ENCODE assay signal across 24 mouse cellular contexts in genomic region chr19:56992978-56993545, GRCm38 (mm10). TPM values are rescaled to one million over a fixed set of nuclear protein-coding genes. Genes with fewer than 3 reads are reported as not detected.
DNase-seq lines count a peak whose midpoint lies in the region; ATAC-seq and TF ChIP-seq lines count a peak whose summit lies in the region.
"Had no signal": no experiment of that assay in that cellular context is flagged by ENCODE, and none has a peak within 500 bp of the region (broad histone marks: within the 10 kb centered on the region; RNA-seq: fewer than 3 reads in every experiment).

No protein-coding gene starts in this region.

- H3K4me1 ChIP-seq in kidney, adult 2 months (ENCODE audit: control insufficient read depth, insufficient read depth, low read length): peaks cover 35% of the 10 kb centered on the region

- no peaks in the 10 kb centered on the region for H3K36me3 ChIP-seq in kidney, adult 2 months (ENCODE audit: control insufficient read depth, insufficient read depth, low read length)
- H3K36me3 ChIP-seq in myocyte (ENCODE audit: control insufficient read depth, insufficient read depth): no peaks in the 10 kb centered on the region
- H3K36me3 ChIP-seq: embryonic facial prominence, embryonic 12.5 days; embryonic facial prominence, embryonic 15.5 days; hindbrain, embryonic 10.5 days; hindbrain, embryonic 13.5 days; intestine, embryonic 15.5 days had no signal

- no peak overlapping the region for H3ac ChIP-seq in myocyte (ENCODE audit: control insufficient read depth, insufficient read length)

- 0 out of 2 replicates have a peak overlapping the region, but pooled peaks have one; percentile 7 for H3K27ac ChIP-seq in gastrocnemius, adult 2 months
- no peak overlapping the region; the same call in 1 of the 2 replicates for H3K27ac ChIP-seq in kidney, adult 2 months (ENCODE audit: insufficient read depth, low read depth, low read length)
- H3K27ac ChIP-seq: embryonic facial prominence, embryonic 12.5 days; embryonic facial prominence, embryonic 15.5 days; hindbrain, embryonic 10.5 days; hindbrain, embryonic 13.5 days; intestine, embryonic 15.5 days had no signal

- no peak for ATAC-seq in megakaryocyte-erythroid progenitor cell, adult 5-6 weeks (replicated peaks; ENCODE audit: low FRiP score, low TSS enrichment, poor library complexity, severe bottlenecking)
- ATAC-seq: activated CD4-positive, CD25-positive, alpha-beta regulatory T cell, adult 4 months; forebrain, embryonic 14.5 days; forebrain, postnatal 0 days; hindbrain, embryonic 16.5 days; intestine, embryonic 15.5 days had no signal

- TF ChIP-seq POLR2A in kidney, adult 2 months (IDR thresholded peaks at IDR 0.05; ENCODE audit: low read depth, low read length): no peak
- TF ChIP-seq POLR2A in myocyte (IDR thresholded peaks at IDR 0.05; ENCODE audit: insufficient read length, low read depth): no peak

- intact Hi-C loops in gastrocnemius, adult 2 months (cut with DNase I): no loop called here
- intact Hi-C loops in gastrocnemius, postnatal 14 days (cut with DNase I; ENCODE audit: low total_unique reads): no loop called here

- H3K4me3 ChIP-seq in gastrocnemius, adult 2 months: no peak overlapping the region
- no peak overlapping the region for H3K4me3 ChIP-seq in kidney, adult 2 months (ENCODE audit: insufficient read depth, low read depth, low read length)
- H3K4me3 ChIP-seq in myocyte: no peak overlapping the region
- H3K4me3 ChIP-seq: embryonic facial prominence, embryonic 12.5 days; embryonic facial prominence, embryonic 15.5 days; hindbrain, embryonic 10.5 days; hindbrain, embryonic 13.5 days; intestine, embryonic 15.5 days had no signal

- 57% methylated on average over 8 of the region's 8 CpGs for WGBS in kidney, adult 2 months

- H3K79me2 ChIP-seq in myocyte (ENCODE audit: control insufficient read depth, insufficient read depth): no peaks in the 10 kb centered on the region

- no peaks in the 10 kb centered on the region for H3K27me3 ChIP-seq in kidney, adult 2 months (replicated peaks; ENCODE audit: control insufficient read depth, insufficient read depth, low read length)
- H3K27me3 ChIP-seq in myocyte (ENCODE audit: control insufficient read depth, insufficient read depth, insufficient read length): no peaks in the 10 kb centered on the region
- H3K27me3 ChIP-seq: embryonic facial prominence, embryonic 12.5 days; embryonic facial prominence, embryonic 15.5 days; intestine, embryonic 15.5 days had no signal

- peak; percentile 71 to 89 for DNase-seq in adrenal gland, adult (ENCODE audit: inconsistent age in 2 of 2, low spot score in 1 of 2)
- no peak for DNase-seq in adrenal gland, adult 18-20 months (ENCODE audit: low spot score in 2 of 2)
- DNase-seq in gastrocnemius, adult 2 months: no peak
- DNase-seq in gastrocnemius, postnatal 14 days: no peak
- DNase-seq in kidney, postnatal 14 days: peak; percentile 24
- DNase-seq in kidney, adult 2 months: no peak
- DNase-seq: cerebellum, adult 11 months; cerebellum, adult 9-11 months; forebrain, postnatal 0 days; gastrocnemius, postnatal 36 days; heart, postnatal 36 days had no signal

- no peak for TF ChIP-seq CTCF in gastrocnemius, adult 2 months (IDR thresholded peaks at IDR 0.05)
- no peak for TF ChIP-seq CTCF in kidney, adult 2 months (conservative IDR thresholded peaks at IDR 0.05; ENCODE audit: insufficient read depth, insufficient read length, low read depth, low read length)

- peak overlapping the region; percentile 37 for H3K4me2 ChIP-seq in myocyte (ENCODE audit: low read depth)
- H3K4me2 ChIP-seq: embryonic facial prominence, embryonic 12.5 days; embryonic facial prominence, embryonic 15.5 days; heart, embryonic 11.5 days; hindbrain, embryonic 13.5 days; intestine, embryonic 15.5 days had no signal

TF ChIP-seq in myocyte, 11 proteins besides CTCF, POLR2A, EP300 and RAD21:
- no peak for TF ChIP-seq POLR2AphosphoS2 (IDR thresholded peaks at IDR 0.05; ENCODE audit: insufficient read length, low read depth)
- no peak for TF ChIP-seq SRF (IDR thresholded peaks at IDR 0.05; ENCODE audit: control insufficient read depth, insufficient read length, low read depth)
- TF ChIP-seq USF1 (IDR thresholded peaks at IDR 0.05; ENCODE audit: low read depth): no peak
- TF ChIP-seq E2F4 (IDR thresholded peaks at IDR 0.05; ENCODE audit: insufficient read depth): no peak
- TF ChIP-seq CEBPB (IDR thresholded peaks at IDR 0.05; ENCODE audit: insufficient read depth, poor library complexity, severe bottlenecking): no peak
TF ChIP-seq in myocyte: peak in this region for 0.

RNA-seq across cellular contexts. Expression of gene Afap1l2, which starts 15.0 kb away (rescaled TPM):
- 10 to 100 TPM; 36.0 to 43.6 TPM for total RNA-seq in adrenal gland, adult 18-20 months (2021)
- total RNA-seq in gastrocnemius, adult 2 months (2021): 1 to 10 TPM; 1.6 TPM
- total RNA-seq in gastrocnemius, postnatal 14 days (2021): 10 to 100 TPM in 1 of 2 experiments, 1 to 10 TPM in 1; 6.0 to 11.0 TPM
- 9.2 and 10.1 TPM in 2 replicates for polyA plus RNA-seq in kidney, adult 2 months (2012; rRNA removed)
- 15.2 TPM for polyA plus RNA-seq in myocyte (2012; fragmentation: generic; extraction: Trizol)
- not detected in 2 replicates for total RNA-seq in megakaryocyte-erythroid progenitor cell, adult 5-6 weeks (2014; fragmentation: Nextera tagmentation)
- 0.47 TPM in 1 of 2 replicates, not detected in the other for total RNA-seq in megakaryocyte-erythroid progenitor cell, adult 5-6 weeks (2017)
- total RNA-seq: common myeloid progenitor, adult 5-6 weeks; granulocyte monocyte progenitor cell, adult 5-6 weeks had no signal
- polyA plus RNA-seq: activated CD4-positive, CD25-positive, alpha-beta regulatory T cell, adult 4 months had no signal

Comparison
In these comparisons a context has a peak if more than half of its experiments do, and no peak if none do; other contexts are left out.
1. DNase-seq: peak in adrenal gland, adult (2 of 2) and kidney, postnatal 14 days (single experiment); none in adrenal gland, adult 18-20 months (0 of 2), gastrocnemius, adult 2 months (single experiment), gastrocnemius, postnatal 14 days (single experiment) and kidney, adult 2 months (single experiment).